Mouse (Mus musculus) intestine, embryonic 16.5 days (tissue): ENCODE measurements at regions not wholly inside any gene's neighbourhood (a gene's known extent, or its start where the extent isn't known, plus 50 kb on each side); places are given as distances from the start of the nearest gene placed in this dataset.

ENCODE experiments used
- ATAC-seq: fragments of 200-750 bp; cut with Nextera tagmentation; 2 replicates; pipeline ENCODE4 v1.8.0; 2017; ENCODE audit warnings: moderate TSS enrichment, moderate library complexity
- H3K27ac ChIP-seq: fragments of 300-500 bp; sonication (generic); 2 replicates; pipeline ENCODE4 v1.5.1; 2014; ENCODE audit warnings: mild to moderate bottlenecking, low read length
- H3K27me3 ChIP-seq: fragments of 300-500 bp; sonication (generic); replicated peaks from 2 replicates; pipeline ENCODE4 v1.6.1; 2014; ENCODE audit warnings: low read length, control low read depth, mixed read lengths; ENCODE audit not compliant: control insufficient read depth, insufficient read depth
- H3K36me3 ChIP-seq: fragments of 300-500 bp; sonication (generic); 2 replicates; pipeline ENCODE4 v1.6.1; 2014; ENCODE audit warnings: low read length, control low read depth; ENCODE audit not compliant: control insufficient read depth, insufficient read depth
- H3K4me1 ChIP-seq: fragments of 300-500 bp; sonication (generic); 2 replicates; pipeline ENCODE4 v1.6.1; 2014; ENCODE audit warnings: low read length, control low read depth, mixed read lengths; ENCODE audit not compliant: control insufficient read depth, insufficient read depth
- H3K4me2 ChIP-seq: fragments of 300-500 bp; sonication (generic); 2 replicates; pipeline ENCODE4 v1.6.1; 2014; ENCODE audit warnings: low read depth, low read length, control low read depth
- H3K4me3 ChIP-seq: fragments of 300-500 bp; sonication (generic); 2 replicates; pipeline ENCODE4 v1.5.1; 2014; ENCODE audit warnings: mild to moderate bottlenecking, low read length
- H3K9ac ChIP-seq: fragments of 300-500 bp; sonication (generic); 2 replicates; pipeline ENCODE4 v1.6.1; 2014; ENCODE audit warnings: low read depth, low read length
- H3K9me3 ChIP-seq: fragments of 300-500 bp; sonication (generic); 2 replicates; pipeline ENCODE4 v1.6.1; 2016; ENCODE audit warnings: low read length, control low read depth; ENCODE audit not compliant: control insufficient read depth
- WGBS: fragments of 180-500 bp; shearing (Covaris S2); extraction: QIAGEN DNeasy Blood & Tissue Kit; methylation state at CpG from one replicate; pipeline ENCODE4 v1.1.7; 2014; 5-methylcytosine and 5-hydroxymethylcytosine counted together

- no peaks in the 10 kb centered on the region for H3K36me3 ChIP-seq
- H3K4me2 ChIP-seq = no peak overlapping the region
- no peaks in the 10 kb centered on the region for H3K27me3 ChIP-seq
- H3K4me3 ChIP-seq = no peak overlapping the region
- H3K9me3 ChIP-seq = no peaks in the 10 kb centered on the region
- no peak overlapping the region for H3K9ac ChIP-seq
- WGBS = 54% methylated on average over 12 of the region's 12 CpGs
- ATAC-seq = no peak
- no peak overlapping the region for H3K27ac ChIP-seq
- H3K4me1 ChIP-seq = no peaks in the 10 kb centered on the region
These were observed 256.7 kb downstream of the Hs3st3b1 start for GRCm38 (mm10) chr11:63665268-63665934.

DNA sequence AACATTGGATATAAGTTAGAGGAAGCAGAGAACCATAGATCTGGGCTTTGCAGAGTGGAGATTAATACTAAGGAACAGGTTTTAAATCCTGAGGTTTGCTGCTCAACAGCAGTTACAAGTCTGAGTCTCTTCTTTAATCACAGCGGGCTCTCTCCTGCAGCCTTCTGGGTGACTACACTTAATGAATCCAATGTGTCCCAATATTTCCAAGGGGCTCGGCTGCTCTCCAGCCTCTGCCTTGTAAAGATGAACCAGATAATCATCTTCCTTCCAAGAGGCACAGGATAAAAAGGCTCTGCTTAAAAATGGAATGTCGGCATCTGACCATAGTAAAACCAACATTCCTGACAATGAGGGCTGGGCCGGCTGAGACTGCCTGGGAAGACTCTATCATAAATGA lies 251.6 kb downstream of the Hs3st3b1 start:
- Histone ChIP-seq H3K4me2 (no peak overlapping the region), H3K27ac (no peak overlapping the region), H3K4me1 (no peaks in the 10 kb centered on the region), H3K4me3 (no peak overlapping the region), H3K9me3 (no peaks in the 10 kb centered on the region), H3K9ac (no peak overlapping the region), H3K36me3 (no peaks in the 10 kb centered on the region), H3K27me3 (no peaks in the 10 kb centered on the region)
- no peak for ATAC-seq
- 48% methylated on average over 4 of the region's 4 CpGs for WGBS

DNA sequence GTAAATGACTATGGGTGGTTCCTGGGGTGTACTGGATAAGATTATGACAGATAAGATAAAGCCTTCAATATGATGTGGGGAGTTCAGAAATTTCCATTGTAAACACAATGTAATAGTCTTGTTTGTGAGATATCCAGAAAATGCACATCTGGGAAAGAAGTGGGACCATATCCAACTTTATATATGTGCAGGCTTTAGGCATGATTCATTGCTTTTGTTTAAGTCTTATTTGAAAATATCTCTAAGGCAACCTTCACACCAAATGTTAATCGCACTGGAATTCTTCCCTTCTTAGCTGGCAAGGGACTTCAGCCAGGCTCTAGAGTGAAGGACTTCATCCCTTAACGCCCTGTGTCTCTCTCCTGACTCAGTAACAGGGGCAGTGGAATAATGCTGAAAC lies 250.3 kb downstream of the Hs3st3b1 start:
- Histone ChIP-seq H3K27me3 (no peaks in the 10 kb centered on the region), H3K4me1 (no peaks in the 10 kb centered on the region), H3K4me2 (no peak overlapping the region), H3K27ac (no peak overlapping the region), H3K9me3 (no peaks in the 10 kb centered on the region), H3K36me3 (no peaks in the 10 kb centered on the region), H3K9ac (no peak overlapping the region), H3K4me3 (no peak overlapping the region)
- ATAC-seq = no peak
- WGBS = 57% methylated on average over 2 of the region's 2 CpGs

- Histone ChIP-seq H3K27ac (no peak overlapping the region), H3K4me3 (no peak overlapping the region), H3K4me2 (no peak overlapping the region), H3K4me1 (no peaks in the 10 kb centered on the region), H3K9me3 (no peaks in the 10 kb centered on the region), H3K27me3 (no peaks in the 10 kb centered on the region), H3K9ac (no peak overlapping the region), H3K36me3 (no peaks in the 10 kb centered on the region)
- 82% methylated on average over 11 of the region's 11 CpGs for WGBS
- no peak for ATAC-seq
These were observed 244.2 kb downstream of the Hs3st3b1 start for GRCm38 (mm10) chr11:63677921-63678320.

GRCm38 (mm10) chr11:63678382-63678905 lies 243.6 kb downstream of the Hs3st3b1 start:
- Histone ChIP-seq H3K4me3 (no peak overlapping the region), H3K9me3 (no peaks in the 10 kb centered on the region), H3K9ac (no peak overlapping the region), H3K36me3 (no peaks in the 10 kb centered on the region), H3K27me3 (no peaks in the 10 kb centered on the region), H3K4me2 (no peak overlapping the region), H3K27ac (no peak overlapping the region), H3K4me1 (no peaks in the 10 kb centered on the region)
- no peak for ATAC-seq
- WGBS = 80% methylated on average over 17 of the region's 17 CpGs

DNA sequence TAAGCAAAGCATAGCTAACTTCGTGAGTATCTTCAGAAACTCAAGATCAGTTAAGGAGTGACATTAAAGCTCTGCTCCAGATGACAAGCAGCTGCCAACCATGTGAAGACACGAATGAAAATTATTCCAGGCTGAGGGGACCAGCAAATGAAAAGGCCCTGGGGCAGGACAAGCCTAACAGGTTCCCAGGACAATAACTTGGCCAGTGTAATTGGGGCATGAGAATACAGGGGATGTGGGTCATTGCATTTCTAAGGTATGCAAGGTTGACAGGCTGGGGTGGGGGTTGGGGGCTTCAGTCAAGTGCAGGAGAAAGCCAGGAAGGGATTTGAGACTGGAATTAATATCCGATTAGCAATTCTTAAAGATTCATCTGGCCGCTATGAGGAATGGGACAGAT lies 242.6 kb downstream of the Hs3st3b1 start:
- H3K9me3 ChIP-seq = no peaks in the 10 kb centered on the region
- no peak for ATAC-seq
- WGBS = 80% methylated on average over 4 of the region's 4 CpGs

GRCm38 (mm10) chr11:63684228-63684980 lies 237.7 kb downstream of the Hs3st3b1 start:
- Histone ChIP-seq H3K9me3 (no peaks in the 10 kb centered on the region), H3K9ac (no peak overlapping the region), H3K27me3 (no peaks in the 10 kb centered on the region), H3K4me3 (no peak overlapping the region), H3K4me1 (no peaks in the 10 kb centered on the region), H3K36me3 (no peaks in the 10 kb centered on the region), H3K27ac (no peak overlapping the region), H3K4me2 (no peak overlapping the region)
- ATAC-seq = no peak
- 51% methylated on average over 11 of the region's 11 CpGs for WGBS

More for the DNA sequence above, 242.6 kb downstream of the Hs3st3b1 start:
- Histone ChIP-seq H3K27ac (no peak overlapping the region), H3K4me2 (no peak overlapping the region), H3K9ac (no peak overlapping the region), H3K36me3 (no peaks in the 10 kb centered on the region), H3K4me3 (no peak overlapping the region), H3K4me1 (no peaks in the 10 kb centered on the region), H3K27me3 (no peaks in the 10 kb centered on the region)

DNA sequence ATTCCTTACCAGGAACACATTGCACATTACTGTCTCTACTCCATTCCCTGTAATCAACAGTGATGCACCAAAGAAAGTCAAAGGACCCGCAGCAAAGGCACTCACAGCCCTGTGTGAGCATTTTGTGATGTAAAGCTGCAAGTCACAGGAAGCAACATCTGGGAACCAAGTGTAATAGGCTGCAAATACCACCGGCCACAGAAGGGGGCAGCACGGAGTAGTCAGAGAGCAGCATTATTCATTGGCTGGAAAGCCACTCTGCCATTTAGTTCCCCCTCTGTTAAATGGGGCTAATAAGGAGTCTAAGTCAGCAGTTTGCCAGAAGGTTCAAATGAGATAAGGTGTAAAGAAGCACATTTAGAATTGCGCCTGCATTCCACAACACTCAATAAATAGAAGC lies 231.0 kb downstream of the Hs3st3b1 start:
- Histone ChIP-seq H3K9ac (no peak overlapping the region), H3K36me3 (no peaks in the 10 kb centered on the region), H3K27ac (no peak overlapping the region), H3K4me3 (no peak overlapping the region), H3K4me2 (no peak overlapping the region), H3K27me3 (no peaks in the 10 kb centered on the region), H3K9me3 (no peaks in the 10 kb centered on the region), H3K4me1 (no peaks in the 10 kb centered on the region)
- 48% methylated on average over 4 of the region's 4 CpGs for WGBS
- no peak for ATAC-seq

GRCm38 (mm10) chr11:63704995-63705580 lies 217.0 kb downstream of the Hs3st3b1 start:
- no peak overlapping the region for H3K9ac ChIP-seq
- H3K27ac ChIP-seq = no peak overlapping the region
- H3K27me3 ChIP-seq = no peaks in the 10 kb centered on the region
- no peak overlapping the region for H3K4me3 ChIP-seq
- no peak overlapping the region for H3K4me2 ChIP-seq
- H3K36me3 ChIP-seq = no peaks in the 10 kb centered on the region
- no peaks in the 10 kb centered on the region for H3K9me3 ChIP-seq
- 70% methylated on average over 12 of the region's 12 CpGs for WGBS
- H3K4me1 ChIP-seq = no peaks in the 10 kb centered on the region
- ATAC-seq = no peak
